Mouse (Mus musculus): ENCODE data around the gene Olfr1019. TPM values are rescaled to one million over a fixed set of nuclear protein-coding genes. Genes with fewer than 3 reads are reported as not detected.

Gene Olfr1019
- polyA plus RNA-seq (2012), result not detected in 2 replicates

- no peak for TF ChIP-seq GATA1 (IDR thresholded peaks at IDR 0.05; ENCODE audit: low read length)
These were observed at the start of gene Olfr1019 for GRCm38 (mm10) chr2:85845383-85845782. TSS of gene Olfr1019 (minus strand) at chr2:85845483.

- no peak for TF ChIP-seq GATA1 (IDR thresholded peaks at IDR 0.05; ENCODE audit: low read length)
These were observed 40.1 kb upstream of the Olfr1019 start, which contains the start of gene Olfr1023 for GRCm38 (mm10) chr2:85885340-85885739. TSS of gene Olfr1023 (plus strand) at chr2:85885640.

DNA sequence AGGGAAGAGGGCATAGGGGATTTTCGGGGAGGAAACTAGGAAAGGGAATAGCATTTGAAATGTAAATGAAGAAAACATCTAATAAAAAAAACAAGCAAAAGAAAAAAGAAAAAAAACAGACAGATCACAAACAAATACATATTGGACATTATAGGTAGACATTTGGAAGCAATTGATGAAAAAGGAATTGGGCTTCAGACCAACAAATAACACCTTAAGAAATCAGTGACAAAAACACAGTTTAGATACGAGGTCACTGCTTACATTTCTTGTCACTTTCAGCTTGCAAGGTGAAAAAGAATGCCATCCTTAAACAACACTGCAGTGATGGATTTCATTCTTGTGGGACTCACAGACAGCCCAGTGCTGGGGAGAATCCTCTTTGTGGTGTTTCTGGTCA is 23.0 kb upstream of the Olfr1019 start, which contains the start of gene Olfr1022:
Gene Olfr1022, plus strand, starts transcription at position 301 of the 400 bp plus-strand sequence.
- TF ChIP-seq GATA1 (IDR thresholded peaks at IDR 0.05; ENCODE audit: low read length), result no peak

GRCm38 (mm10) chr2:85846730-85847129 is 1.4 kb upstream of the Olfr1019 start, which contains the start of gene Olfr1020:
TSS of gene Olfr1020 (plus strand) at chr2:85847030.
- TF ChIP-seq GATA1 (IDR thresholded peaks at IDR 0.05; ENCODE audit: low read length), result no peak

GRCm38 (mm10) chr2:85818179-85818578 is 27.1 kb downstream of the Olfr1019 start, which contains the start of gene Olfr1018:
TSS of gene Olfr1018 (plus strand) at chr2:85818479.
- no peak for TF ChIP-seq GATA1 (IDR thresholded peaks at IDR 0.05; ENCODE audit: low read length)

GRCm38 (mm10) chr2:85804501-85804900 is 40.8 kb downstream of the Olfr1019 start:
- no peak for TF ChIP-seq GATA1 (IDR thresholded peaks at IDR 0.05; ENCODE audit: low read length)

- no peak for TF ChIP-seq GATA1 (IDR thresholded peaks at IDR 0.05; ENCODE audit: low read length)
These were observed 42.8 kb downstream of the Olfr1019 start, which contains the start of gene Olfr1016 for GRCm38 (mm10) chr2:85802444-85802843. TSS of gene Olfr1016 (minus strand) at chr2:85802544.

- no peak for TF ChIP-seq GATA1 (IDR thresholded peaks at IDR 0.05; ENCODE audit: low read length)
These were observed 53.0 kb downstream of the Olfr1019 start for GRCm38 (mm10) chr2:85792331-85792730.

Other genes with a start within 250 kb of the Olfr1019 start
- not detected in 2 replicates for gene Olfr1000, start 233.6 kb downstream of the Olfr1019 start, polyA plus RNA-seq (2012)
- gene Olfr1002, start 194.8 kb downstream of the Olfr1019 start, polyA plus RNA-seq (2012), result not detected in 2 replicates
- not detected in 2 replicates for gene Olfr154, start 181.0 kb downstream of the Olfr1019 start, polyA plus RNA-seq (2012)
- not detected in 2 replicates for gene Olfr1006, start 166.7 kb downstream of the Olfr1019 start, polyA plus RNA-seq (2012)
- not detected in 2 replicates for gene Olfr1008, start 156.1 kb downstream of the Olfr1019 start, polyA plus RNA-seq (2012)
- gene Olfr1009, start 130.1 kb downstream of the Olfr1019 start, polyA plus RNA-seq (2012), result not detected in 2 replicates
- gene Olfr1012, start 82.7 kb downstream of the Olfr1019 start, polyA plus RNA-seq (2012), result not detected in 2 replicates
- not detected in 2 replicates for gene Olfr1013, start 78.4 kb downstream of the Olfr1019 start, polyA plus RNA-seq (2012)
- not detected in 2 replicates for gene Olfr1014, start 72.8 kb downstream of the Olfr1019 start, polyA plus RNA-seq (2012)
- not detected in 2 replicates for gene Olfr1015, start 63.5 kb downstream of the Olfr1019 start, polyA plus RNA-seq (2012)
- not detected in 2 replicates for gene Olfr1016, start 42.9 kb downstream of the Olfr1019 start, polyA plus RNA-seq (2012)
- gene Olfr1018, start 27.0 kb downstream of the Olfr1019 start, polyA plus RNA-seq (2012), result not detected in 2 replicates
- not detected in 2 replicates for gene Olfr1020, start 1.5 kb upstream of the Olfr1019 start, polyA plus RNA-seq (2012)
- not detected in 2 replicates for gene Olfr1022, start 23.1 kb upstream of the Olfr1019 start, polyA plus RNA-seq (2012)
- gene Olfr1023, start 40.2 kb upstream of the Olfr1019 start, polyA plus RNA-seq (2012), result not detected in 2 replicates
- not detected in 2 replicates for gene Olfr1024, start 59.6 kb upstream of the Olfr1019 start, polyA plus RNA-seq (2012)
- gene Olfr1025-ps1, start 69.7 kb upstream of the Olfr1019 start, polyA plus RNA-seq (2012), result not detected in 2 replicates
- not detected in 2 replicates for gene Olfr1026, start 76.1 kb upstream of the Olfr1019 start, polyA plus RNA-seq (2012)
- gene Olfr1028, start 105.0 kb upstream of the Olfr1019 start, polyA plus RNA-seq (2012), result not detected in 2 replicates
- gene Olfr1029, start 128.4 kb upstream of the Olfr1019 start, polyA plus RNA-seq (2012), result not detected in 2 replicates
- gene Olfr1030, start 133.8 kb upstream of the Olfr1019 start, polyA plus RNA-seq (2012), result not detected in 2 replicates
- gene Olfr1031, start 144.8 kb upstream of the Olfr1019 start, polyA plus RNA-seq (2012), result not detected in 2 replicates
- not detected in 2 replicates for gene Olfr1032, start 160.1 kb upstream of the Olfr1019 start, polyA plus RNA-seq (2012)
- not detected in 2 replicates for gene Olfr1033, start 175.2 kb upstream of the Olfr1019 start, polyA plus RNA-seq (2012)
- not detected in 2 replicates for gene Olfr1034, start 200.4 kb upstream of the Olfr1019 start, polyA plus RNA-seq (2012)
- not detected in 2 replicates for gene Olfr1036, start 228.5 kb upstream of the Olfr1019 start, polyA plus RNA-seq (2012)
- gene Olfr1037, start 241.9 kb upstream of the Olfr1019 start, polyA plus RNA-seq (2012), result not detected in 2 replicates